Comparison of ENCODE assay signal across 12 mouse cellular contexts in the genomic region with DNA sequence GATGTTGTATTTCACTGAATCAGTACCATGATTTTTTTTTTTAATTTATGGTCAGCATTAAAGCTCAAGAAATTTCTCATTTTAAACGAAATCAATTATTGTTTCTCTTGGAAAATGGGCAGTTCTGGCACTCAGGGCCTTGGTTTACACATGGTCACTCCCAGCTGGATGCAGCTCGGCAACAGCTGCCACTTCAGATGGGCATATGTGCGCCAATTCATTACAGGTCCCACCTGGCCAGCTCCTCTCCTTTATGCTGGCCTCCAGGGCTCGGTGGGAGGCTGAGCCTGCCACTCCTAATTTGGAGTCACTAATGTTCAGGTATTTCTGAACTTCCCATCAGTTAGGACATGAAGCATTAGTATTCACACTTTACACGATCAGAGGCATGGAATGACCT.
"Had no signal": no experiment of that assay in that cellular context is flagged by ENCODE, and none has a peak within 500 bp of the region (broad histone marks: within the 10 kb centered on the region; RNA-seq: fewer than 3 reads in every experiment).

No protein-coding gene starts in this region.

- H3K36me3 ChIP-seq: limb, embryonic 12.5 days; midbrain, embryonic 12.5 days; neural tube, embryonic 15.5 days had no signal

- DNase-seq: kidney, postnatal 25 days; lung, adult 18-20 months; right cerebral cortex, adult 18-20 months; right cerebral cortex, postnatal 25 days; thymus, postnatal 4 days had no signal

- H3K27me3 ChIP-seq: limb, embryonic 12.5 days; midbrain, embryonic 12.5 days; neural tube, embryonic 15.5 days had no signal

- H3K4me1 ChIP-seq: limb, embryonic 12.5 days; neural tube, embryonic 15.5 days had no signal

- H3K27ac ChIP-seq: left cerebral cortex, adult 2 months; limb, embryonic 12.5 days; liver, embryonic 14.5 days; midbrain, embryonic 12.5 days; neural tube, embryonic 15.5 days; stomach, postnatal 0 days had no signal

- H3K9me3 ChIP-seq: limb, embryonic 12.5 days; midbrain, embryonic 12.5 days; neural tube, embryonic 15.5 days had no signal

- H3K4me2 ChIP-seq: limb, embryonic 12.5 days; midbrain, embryonic 12.5 days; neural tube, embryonic 15.5 days had no signal

- H3K9ac ChIP-seq: limb, embryonic 12.5 days; liver, embryonic 14.5 days; midbrain, embryonic 12.5 days; neural tube, embryonic 15.5 days had no signal

- H3K4me3 ChIP-seq: left cerebral cortex, adult 2 months; limb, embryonic 12.5 days; midbrain, embryonic 12.5 days; myocyte; neural tube, embryonic 15.5 days had no signal
